Mouse (Mus musculus) ES-E14 (cell line): ENCODE data around the gene Rtn4.

Experiments used
- HCFC1 ChIP-seq: IDR thresholded peaks from 2 replicates; pipeline ENCODE4 v1.6.1; 2012; ENCODE audit warnings: low read length, inconsistent platforms, borderline replicate concordance; ENCODE audit not compliant: insufficient read depth
- MAFK ChIP-seq: IDR thresholded peaks from 2 replicates; pipeline ENCODE4 v1.6.1; 2014; ENCODE audit warnings: mild to moderate bottlenecking, low read depth, low read length, inconsistent platforms; ENCODE audit not compliant: insufficient read depth
- ZC3H11A ChIP-seq: IDR thresholded peaks from 2 replicates; pipeline ENCODE4 v1.6.1; 2012; ENCODE audit warnings: low read depth, mild to moderate bottlenecking, inconsistent platforms, low read length, borderline replicate concordance
- ZNF384 ChIP-seq: IDR thresholded peaks from 2 replicates; pipeline ENCODE4 v1.6.1; 2012; ENCODE audit warnings: low read depth, low read length, inconsistent platforms

GRCm38 (mm10) chr11:29684272-29684671 lies 8.5 kb upstream of the Rtn4 start:
- no peak for TF ChIP-seq MAFK
- no peak for TF ChIP-seq ZC3H11A
- TF ChIP-seq ZNF384 = no peak
- TF ChIP-seq HCFC1 = no peak
